In genomic region chr19:46305432-46306267, GRCm38 (mm10) we compare ENCODE assay signal across 8 mouse cellular contexts. TPM values are rescaled to one million over a fixed set of nuclear protein-coding genes. Genes with fewer than 3 reads are reported as not detected.
DNase-seq lines count a peak whose midpoint lies in the region; ATAC-seq and TF ChIP-seq lines count a peak whose summit lies in the region.

No protein-coding gene starts in this region.

- no peak for TF ChIP-seq CTCF in heart, adult 2 months (IDR thresholded peaks at IDR 0.05)
- 0 out of 2 replicates have a peak, but pooled peaks have one; percentile 6 for TF ChIP-seq CTCF in liver, embryonic 14.5 days (IDR thresholded peaks at IDR 0.05; ENCODE audit: low read depth)
- TF ChIP-seq CTCF in stomach, postnatal 0 days (IDR thresholded peaks at IDR 0.05; ENCODE audit: low read depth): peak; percentile 5; the same call in 1 of the 2 replicates

- H3K9ac ChIP-seq in heart, adult 2 months (ENCODE audit: low read depth, low read length): peak overlapping the region; percentile 63
- peak overlapping the region; percentile 77 for H3K9ac ChIP-seq in liver, embryonic 14.5 days (replicated peaks)
- peak overlapping the region; percentile 75 for H3K9ac ChIP-seq in stomach, postnatal 0 days (ENCODE audit: low read length)

- H3K79me2 ChIP-seq in heart, adult 2 months (replicated peaks; ENCODE audit: control insufficient read depth, insufficient read depth, low read length): no peaks in the 10 kb centered on the region

- intact Hi-C loops in heart, adult 2 months (cut with DNase I): loop anchor here (2.0 to 10.0 kb wide), 2 partner anchors 63 to 139 kb away; no protein-coding TSS in a partner anchor

- peak; percentile 59; the same call in 1 of the 2 replicates for TF ChIP-seq POLR2A in heart, adult 2 months (IDR thresholded peaks at IDR 0.05; ENCODE audit: insufficient read depth, low read depth, low read length)

- H3K4me3 ChIP-seq in heart, adult 2 months: peak overlapping the region; percentile 95
- H3K4me3 ChIP-seq in liver, embryonic 14.5 days (ENCODE audit: insufficient read depth in 1 of 2, low read depth in 2 of 2, low read length in 2 of 2): peak overlapping the region; percentile 81 to 84
- peak overlapping the region; percentile 79 for H3K4me3 ChIP-seq in stomach, postnatal 0 days (ENCODE audit: low read depth, low read length)

- no peaks in the 10 kb centered on the region; the same call in 1 of the 2 replicates for H3K4me1 ChIP-seq in heart, adult 2 months (ENCODE audit: control insufficient read depth, insufficient read depth, low read length)
- H3K4me1 ChIP-seq in liver, embryonic 14.5 days (replicated peaks; ENCODE audit: control insufficient read depth in 2 of 2, insufficient read depth in 2 of 2, low read length in 1 of 2): peaks cover 7 to 11% of the 10 kb centered on the region in 2 experiments
- no peaks in the 10 kb centered on the region; the same call in 1 of the 2 replicates for H3K4me1 ChIP-seq in stomach, postnatal 0 days (replicated peaks; ENCODE audit: control insufficient read depth, insufficient read depth)

- H3K27me3 ChIP-seq in heart, adult 2 months (ENCODE audit: control insufficient read depth, insufficient read depth, low read length): no peaks in the 10 kb centered on the region
- H3K27me3 ChIP-seq in liver, embryonic 14.5 days (ENCODE audit: control insufficient read depth, insufficient read depth, low read length): no peaks in the 10 kb centered on the region
- H3K27me3 ChIP-seq in stomach, postnatal 0 days (ENCODE audit: control insufficient read depth, insufficient read depth, low read length): no peaks in the 10 kb centered on the region

- WGBS in heart, adult 2 months: under 1% methylated on average over 43 of the region's 43 CpGs
- under 1% methylated on average over 43 of the region's 43 CpGs for WGBS in liver, embryonic 14.5 days (ENCODE audit: insufficient replicate concordance)
- under 1% methylated on average over 39 of the region's 43 CpGs for WGBS in stomach, postnatal 0 days

- peak; percentile 71 for ATAC-seq in liver, embryonic 14.5 days (ENCODE audit: insufficient read depth)
- ATAC-seq in stomach, postnatal 0 days (ENCODE audit: low FRiP score, low TSS enrichment): peak; percentile 72

- H3K9me3 ChIP-seq in liver, embryonic 14.5 days (ENCODE audit: control insufficient read depth, low read length): no peaks in the 10 kb centered on the region
- no peaks in the 10 kb centered on the region for H3K9me3 ChIP-seq in stomach, postnatal 0 days (ENCODE audit: control insufficient read depth, low read length)

- peak overlapping the region; percentile 90 for H3K4me2 ChIP-seq in liver, embryonic 14.5 days (ENCODE audit: low read depth)
- peak overlapping the region; percentile 97 for H3K4me2 ChIP-seq in stomach, postnatal 0 days (replicated peaks; ENCODE audit: low read depth)

- peak; percentile 89 for DNase-seq in 416B (ENCODE audit: low read depth)
- peak; percentile 93 for DNase-seq in T-cell, adult 2 months (ENCODE audit: low spot score)
- DNase-seq in embryo, embryonic 9.5 days (ENCODE audit: extremely low spot score): peak; percentile 90
- peak; percentile 93 to 95 for DNase-seq in heart, adult 2 months
- peak; percentile 92 for DNase-seq in kidney, adult 18-20 months
- peak; percentile 78 to 84 (median 80) for DNase-seq in liver, embryonic 14.5 days (ENCODE audit: low read depth in 3 of 3, low spot score in 3 of 3)
- DNase-seq in naive thymus-derived CD4-positive, alpha-beta T cell, adult 2 months (ENCODE audit: low read depth): peak; percentile 96
- DNase-seq in stomach, postnatal 0 days (ENCODE audit: low spot score): peak; percentile 93

- peak overlapping the region; percentile 96 for H3K27ac ChIP-seq in heart, adult 2 months
- H3K27ac ChIP-seq in liver, embryonic 14.5 days: peak overlapping the region; percentile 61
- H3K27ac ChIP-seq in stomach, postnatal 0 days (replicated peaks): peak overlapping the region; percentile 90

- no peaks in the 10 kb centered on the region for H3K36me3 ChIP-seq in heart, adult 2 months (ENCODE audit: control insufficient read depth, insufficient read depth, low read length)
- H3K36me3 ChIP-seq in liver, embryonic 14.5 days (replicated peaks; ENCODE audit: control insufficient read depth, insufficient read depth, low read depth): no peaks in the 10 kb centered on the region
- H3K36me3 ChIP-seq in stomach, postnatal 0 days (ENCODE audit: control insufficient read depth, insufficient read depth, low read length): peaks cover 12% of the 10 kb centered on the region

- TF ChIP-seq EP300 in heart, adult 2 months (IDR thresholded peaks at IDR 0.05; ENCODE audit: insufficient read depth, low read depth, low read length): no peak
- TF ChIP-seq EP300 in liver, embryonic 14.5 days (IDR thresholded peaks at IDR 0.05; ENCODE audit: low read depth): no peak
- TF ChIP-seq EP300 in stomach, postnatal 0 days (optimal IDR thresholded peaks at IDR 0.05): no peak

RNA-seq across cellular contexts. Expression of gene Nfkb2, which starts 1.5 kb away (rescaled TPM):
- 10 to 100 TPM; 18.3 to 20.4 TPM for total RNA-seq in heart, adult 2 months (2021)
- 22.1 and 22.6 TPM in 2 replicates for polyA plus RNA-seq in heart, adult 2 months (2012; rRNA removed)
- 4.0 and 4.5 TPM in 2 replicates for polyA plus RNA-seq in liver, embryonic 14.5 days (2012; rRNA removed)
- polyA plus RNA-seq in liver, embryonic 14.5 days (2014; fragmentation: Nextera tagmentation; extraction: Ambion mirVana): 2.6 and 3.9 TPM in 2 replicates
- 11.4 and 11.6 TPM in 2 replicates for polyA plus RNA-seq in stomach, postnatal 0 days (2015; fragmentation: Nextera tagmentation; extraction: Ambion mirVana)

RNA-seq across cellular contexts. Expression of gene Psd, which starts 21.3 kb away (rescaled TPM):
- total RNA-seq in heart, adult 2 months (2021): under 1 TPM; 0.60 to 0.80 TPM
- 1.4 and 1.6 TPM in 2 replicates for polyA plus RNA-seq in heart, adult 2 months (2012; rRNA removed)
- 4.9 and 5.9 TPM in 2 replicates for polyA plus RNA-seq in liver, embryonic 14.5 days (2012; rRNA removed)
- polyA plus RNA-seq in liver, embryonic 14.5 days (2014; fragmentation: Nextera tagmentation; extraction: Ambion mirVana): 4.9 and 6.2 TPM in 2 replicates
- polyA plus RNA-seq in stomach, postnatal 0 days (2015; fragmentation: Nextera tagmentation; extraction: Ambion mirVana): 44.9 and 59.2 TPM in 2 replicates

RNA-seq across cellular contexts. Expression of gene Fbxl15, which starts 22.3 kb away (rescaled TPM):
- 1 to 10 TPM; 5.3 TPM for total RNA-seq in heart, adult 2 months (2021)
- 5.3 and 8.0 TPM in 2 replicates for polyA plus RNA-seq in heart, adult 2 months (2012; rRNA removed)
- 6.3 and 8.0 TPM in 2 replicates for polyA plus RNA-seq in liver, embryonic 14.5 days (2012; rRNA removed)
- 10.0 and 12.5 TPM in 2 replicates for polyA plus RNA-seq in liver, embryonic 14.5 days (2014; fragmentation: Nextera tagmentation; extraction: Ambion mirVana)
- 13.2 and 14.8 TPM in 2 replicates for polyA plus RNA-seq in stomach, postnatal 0 days (2015; fragmentation: Nextera tagmentation; extraction: Ambion mirVana)

RNA-seq across cellular contexts. Expression of gene Cuedc2, which starts 32.9 kb away (rescaled TPM):
- total RNA-seq in heart, adult 2 months (2021): 10 to 100 TPM; 79.8 to 91.3 TPM
- polyA plus RNA-seq in heart, adult 2 months (2012; rRNA removed): 58.7 and 73.5 TPM in 2 replicates
- 35.3 and 54.9 TPM in 2 replicates for polyA plus RNA-seq in liver, embryonic 14.5 days (2012; rRNA removed)
- polyA plus RNA-seq in liver, embryonic 14.5 days (2014; fragmentation: Nextera tagmentation; extraction: Ambion mirVana): 76.6 and 79.2 TPM in 2 replicates
- 75.3 and 77.5 TPM in 2 replicates for polyA plus RNA-seq in stomach, postnatal 0 days (2015; fragmentation: Nextera tagmentation; extraction: Ambion mirVana)

RNA-seq across cellular contexts. Expression of gene Mfsd13a, which starts 35.3 kb away (rescaled TPM):
- 1 to 10 TPM; 2.6 to 3.1 TPM for total RNA-seq in heart, adult 2 months (2021)
- polyA plus RNA-seq in heart, adult 2 months (2012; rRNA removed): 3.2 and 4.5 TPM in 2 replicates
- 9.5 and 12.5 TPM in 2 replicates for polyA plus RNA-seq in liver, embryonic 14.5 days (2012; rRNA removed)
- 8.3 and 9.5 TPM in 2 replicates for polyA plus RNA-seq in liver, embryonic 14.5 days (2014; fragmentation: Nextera tagmentation; extraction: Ambion mirVana)
- 5.3 and 7.7 TPM in 2 replicates for polyA plus RNA-seq in stomach, postnatal 0 days (2015; fragmentation: Nextera tagmentation; extraction: Ambion mirVana)

Comparison
In these comparisons a context has a peak if more than half of its experiments do, and no peak if none do; other contexts are left out.
1. Peak in every context shown above with its lines: DNase-seq, ATAC-seq, H3K4me3 ChIP-seq and H3K27ac ChIP-seq.